Mouse (Mus musculus): ENCODE results near the gene Kitl. TPM values are rescaled to one million over a fixed set of nuclear protein-coding genes. Genes with fewer than 3 reads are reported as not detected.

Gene Kitl
- polyA plus RNA-seq, 1 experiment: 26.7 TPM

DNA sequence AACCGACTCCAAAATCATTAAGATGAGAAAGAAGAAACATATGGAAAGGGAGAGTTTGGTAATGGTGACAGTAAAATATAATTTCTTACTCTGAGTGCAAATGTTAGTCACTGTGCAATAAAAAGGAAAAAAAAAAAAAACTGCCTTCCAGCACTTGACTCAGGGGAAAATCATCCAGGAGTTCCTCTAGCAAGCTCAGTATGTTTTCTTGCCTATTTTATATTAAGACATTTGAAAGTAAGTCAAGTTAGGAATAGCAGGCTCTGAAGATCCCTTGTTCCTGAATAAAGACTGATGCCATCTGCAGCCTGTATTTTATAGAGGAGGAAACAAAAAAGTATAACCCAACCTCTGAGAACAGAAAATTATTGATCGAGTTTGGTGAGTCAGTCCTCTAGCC is 39.7 kb downstream of the Kitl start:
- DNase-seq (ENCODE audit: low read depth): no peak
- no peak for TF ChIP-seq POLR2A (IDR thresholded peaks at IDR 0.05; ENCODE audit: borderline replicate concordance, extremely low read depth, insufficient read depth, insufficient read length, poor library complexity, severe bottlenecking)
- no peak for TF ChIP-seq CTCF (IDR thresholded peaks at IDR 0.05; ENCODE audit: borderline replicate concordance, extremely low read depth, insufficient read depth, insufficient read length)

DNA sequence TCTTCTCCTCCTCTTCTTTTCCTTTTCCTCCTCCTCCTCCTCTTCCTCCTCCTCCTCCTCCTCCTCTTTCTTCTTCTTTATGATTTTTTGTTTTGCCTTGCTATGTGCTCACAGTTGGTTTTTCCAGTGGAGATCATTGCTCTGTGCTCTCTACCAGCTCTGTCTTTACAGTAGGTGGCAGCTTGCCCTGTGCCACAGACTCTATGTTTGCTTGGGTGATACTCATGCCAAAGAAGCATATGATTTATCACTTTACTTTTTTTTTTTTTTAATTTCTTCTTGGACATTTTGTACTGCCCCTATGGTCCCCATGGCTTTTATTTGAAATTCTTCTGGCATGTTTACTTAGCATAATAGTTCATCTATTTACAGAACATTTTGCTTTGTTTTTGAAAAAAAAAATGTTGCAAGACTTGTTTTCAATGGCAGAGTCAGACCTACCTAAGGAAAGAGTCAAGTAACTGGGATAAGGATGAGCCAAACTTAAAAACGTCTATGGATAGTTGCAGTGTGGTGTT is 41.7 kb downstream of the Kitl start:
- no peak for TF ChIP-seq POLR2A (IDR thresholded peaks at IDR 0.05; ENCODE audit: borderline replicate concordance, extremely low read depth, insufficient read depth, insufficient read length, poor library complexity, severe bottlenecking)
- TF ChIP-seq CTCF (IDR thresholded peaks at IDR 0.05; ENCODE audit: borderline replicate concordance, extremely low read depth, insufficient read depth, insufficient read length): no peak
- no peak for DNase-seq (ENCODE audit: low read depth)

DNA sequence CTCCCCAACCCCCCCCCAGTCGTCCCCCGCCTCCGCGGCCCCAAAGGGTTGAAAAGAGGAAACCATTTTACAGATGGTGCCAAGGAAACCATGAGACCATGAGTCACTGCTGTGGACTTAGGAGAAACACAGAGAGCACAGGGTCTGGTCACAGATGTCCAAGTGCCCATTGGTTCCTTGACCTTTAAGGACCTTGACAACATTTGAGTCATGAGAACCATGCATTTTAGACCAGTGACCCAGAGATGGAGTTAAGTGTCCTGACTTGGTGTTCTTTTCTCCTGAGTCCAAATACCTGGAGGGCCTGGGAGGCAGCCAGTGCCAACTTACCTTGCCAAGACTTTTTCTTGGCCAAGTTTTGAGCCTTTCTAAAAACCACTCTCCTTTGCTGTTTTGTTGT is 43.9 kb downstream of the Kitl start:
- TF ChIP-seq CTCF (IDR thresholded peaks at IDR 0.05; ENCODE audit: borderline replicate concordance, extremely low read depth, insufficient read depth, insufficient read length): no peak
- DNase-seq (ENCODE audit: low read depth): no peak

DNA sequence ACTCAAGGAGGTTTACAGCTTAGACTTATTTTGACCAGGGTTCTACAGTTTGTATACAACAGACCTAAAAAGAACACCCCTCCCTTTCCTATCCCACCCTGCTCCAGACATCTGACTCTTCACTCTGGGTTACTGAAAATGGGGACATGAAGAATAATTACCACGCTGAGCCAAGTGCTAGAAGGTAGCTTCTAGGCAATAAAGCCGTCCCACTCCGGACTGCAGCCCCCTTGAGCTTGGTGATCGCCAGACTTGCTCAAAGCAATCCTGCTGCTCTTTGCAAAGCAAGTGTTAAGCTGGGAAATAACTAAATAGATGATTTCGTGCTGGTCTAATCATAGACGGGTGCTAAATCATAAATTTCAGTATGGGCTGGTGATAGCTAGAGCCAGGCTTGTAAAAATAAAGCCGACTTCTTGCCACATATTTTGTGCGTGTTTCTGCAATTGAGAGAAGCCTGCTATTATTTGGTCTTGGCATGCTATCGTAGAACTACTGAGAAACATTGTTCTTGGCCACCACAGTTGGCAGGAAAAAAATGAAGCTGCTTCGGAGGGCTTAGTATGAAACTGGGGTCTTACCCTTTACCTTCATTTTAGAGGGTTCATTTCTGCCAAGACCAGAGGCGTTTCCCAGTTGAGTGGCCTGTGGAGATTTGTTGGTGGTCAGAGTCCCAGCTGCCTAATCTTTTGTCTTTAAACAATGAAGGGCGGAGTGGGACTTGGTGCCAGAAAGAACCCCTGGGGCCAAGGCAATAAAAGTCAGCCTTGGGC is 50.3 kb downstream of the Kitl start:
- DNase-seq (ENCODE audit: low read depth): peak; percentile 72
- TF ChIP-seq CTCF (IDR thresholded peaks at IDR 0.05; ENCODE audit: borderline replicate concordance, extremely low read depth, insufficient read depth, insufficient read length) (no peak), POLR2A (IDR thresholded peaks at IDR 0.05; ENCODE audit: borderline replicate concordance, extremely low read depth, insufficient read depth, insufficient read length, poor library complexity, severe bottlenecking) (no peak)

DNA sequence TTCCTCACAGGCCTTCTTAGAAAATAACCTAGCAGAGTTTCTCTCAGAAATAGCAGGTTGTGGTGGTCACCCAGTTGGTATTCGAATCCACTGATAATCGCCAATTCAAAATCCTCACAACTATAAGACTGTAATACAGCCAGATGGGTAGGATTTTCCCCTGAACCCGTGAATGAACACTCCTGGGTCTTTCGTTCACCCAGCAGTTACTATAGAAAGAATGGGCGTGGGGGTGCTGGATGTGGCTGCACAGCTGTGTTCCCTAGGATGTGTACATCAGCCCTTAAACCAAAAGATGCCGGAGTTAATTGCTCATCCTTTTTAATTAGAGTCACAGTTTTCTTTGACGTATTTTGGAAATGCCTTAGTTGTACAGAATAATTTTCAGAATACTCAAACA is 50.9 kb downstream of the Kitl start:
- DNase-seq (ENCODE audit: low read depth): peak; percentile 38
- TF ChIP-seq CTCF (IDR thresholded peaks at IDR 0.05; ENCODE audit: borderline replicate concordance, extremely low read depth, insufficient read depth, insufficient read length): no peak
- TF ChIP-seq POLR2A (IDR thresholded peaks at IDR 0.05; ENCODE audit: borderline replicate concordance, extremely low read depth, insufficient read depth, insufficient read length, poor library complexity, severe bottlenecking): no peak

DNA sequence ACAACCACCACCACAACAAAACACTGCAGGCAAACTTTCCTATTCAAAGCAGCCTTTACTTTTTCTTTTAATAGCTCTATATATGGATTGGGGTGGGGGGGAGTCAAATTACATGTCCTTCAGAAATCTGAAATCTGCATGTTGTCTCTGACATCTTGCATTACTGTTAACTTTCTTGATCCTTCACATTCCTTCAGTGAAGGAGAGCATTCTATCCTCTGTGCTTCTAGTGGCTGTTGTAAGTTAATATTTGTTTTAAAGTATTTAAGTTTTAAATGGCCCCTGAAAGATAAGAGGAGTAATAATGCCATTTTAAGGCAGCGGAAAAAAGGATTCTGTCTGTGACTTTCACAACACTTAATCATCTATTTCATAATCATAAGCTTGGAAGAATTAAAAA is 57.2 kb downstream of the Kitl start:
- DNase-seq (ENCODE audit: low read depth): no peak
- no peak for TF ChIP-seq POLR2A (IDR thresholded peaks at IDR 0.05; ENCODE audit: borderline replicate concordance, extremely low read depth, insufficient read depth, insufficient read length, poor library complexity, severe bottlenecking)
- no peak for TF ChIP-seq CTCF (IDR thresholded peaks at IDR 0.05; ENCODE audit: borderline replicate concordance, extremely low read depth, insufficient read depth, insufficient read length)

DNA sequence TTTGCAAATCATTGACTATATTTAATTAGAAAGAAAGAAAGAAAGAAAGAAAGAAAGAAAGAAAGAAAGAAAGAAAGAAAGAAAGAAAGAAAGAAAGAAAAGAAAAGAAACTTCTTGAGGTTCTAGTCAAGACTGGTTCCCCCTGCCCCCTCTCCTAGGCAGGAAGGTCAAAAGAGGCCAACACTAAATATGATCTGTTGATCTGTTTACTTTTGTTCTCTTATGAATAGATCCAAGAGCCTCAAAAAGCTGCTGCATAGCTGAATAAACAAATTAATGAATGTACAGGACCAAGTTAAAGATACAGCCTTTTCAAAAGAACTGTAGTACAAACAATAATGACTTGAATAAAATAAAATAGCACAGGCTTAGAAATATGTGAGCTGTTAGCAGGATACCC is 57.7 kb downstream of the Kitl start:
- no peak for DNase-seq (ENCODE audit: low read depth)
- TF ChIP-seq POLR2A (IDR thresholded peaks at IDR 0.05; ENCODE audit: borderline replicate concordance, extremely low read depth, insufficient read depth, insufficient read length, poor library complexity, severe bottlenecking) (no peak), CTCF (IDR thresholded peaks at IDR 0.05; ENCODE audit: borderline replicate concordance, extremely low read depth, insufficient read depth, insufficient read length) (no peak)

DNA sequence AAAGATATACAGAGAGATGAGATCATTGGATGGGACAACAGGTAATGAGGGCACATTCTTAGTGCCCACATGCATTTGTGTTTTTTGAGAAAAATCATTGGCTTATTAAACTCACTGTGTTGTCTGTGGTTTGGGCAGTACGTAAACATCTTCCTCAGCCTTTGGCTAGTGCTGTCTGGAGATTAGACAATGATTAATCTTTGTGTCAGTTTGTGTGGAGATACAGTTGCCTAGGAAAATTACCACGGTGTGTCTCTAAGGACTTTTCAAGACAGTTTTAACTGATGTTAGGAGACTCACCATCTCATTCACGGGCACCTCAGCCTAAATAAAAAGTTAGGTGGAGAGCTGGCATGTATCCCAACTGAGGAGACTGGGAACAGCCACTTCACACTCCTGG is 85.7 kb downstream of the Kitl start:
- DNase-seq (ENCODE audit: low read depth): no peak
- no peak for TF ChIP-seq CTCF (IDR thresholded peaks at IDR 0.05; ENCODE audit: borderline replicate concordance, extremely low read depth, insufficient read depth, insufficient read length)
- no peak for TF ChIP-seq POLR2A (IDR thresholded peaks at IDR 0.05; ENCODE audit: borderline replicate concordance, extremely low read depth, insufficient read depth, insufficient read length, poor library complexity, severe bottlenecking)

DNA sequence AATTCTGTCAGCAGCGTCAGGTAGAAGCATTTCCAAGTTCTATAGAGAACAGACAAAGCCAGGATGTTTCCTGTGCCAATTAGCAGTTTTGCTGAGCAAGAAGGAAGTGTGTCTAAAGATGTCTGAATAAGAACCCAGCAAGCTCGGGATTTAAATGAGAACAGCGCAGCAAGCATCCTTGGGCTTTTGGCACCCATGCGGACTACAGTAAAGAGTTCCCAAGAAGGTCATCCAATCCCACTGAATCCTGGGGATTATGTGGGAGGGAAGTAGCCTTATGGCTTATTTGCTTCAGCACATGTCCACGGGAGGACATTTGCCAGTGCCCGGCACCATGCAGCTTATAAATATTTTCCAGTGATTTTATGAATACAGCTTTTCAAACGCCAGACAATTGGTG is 95.8 kb downstream of the Kitl start:
- peak; percentile 91 for DNase-seq (ENCODE audit: low read depth)

DNA sequence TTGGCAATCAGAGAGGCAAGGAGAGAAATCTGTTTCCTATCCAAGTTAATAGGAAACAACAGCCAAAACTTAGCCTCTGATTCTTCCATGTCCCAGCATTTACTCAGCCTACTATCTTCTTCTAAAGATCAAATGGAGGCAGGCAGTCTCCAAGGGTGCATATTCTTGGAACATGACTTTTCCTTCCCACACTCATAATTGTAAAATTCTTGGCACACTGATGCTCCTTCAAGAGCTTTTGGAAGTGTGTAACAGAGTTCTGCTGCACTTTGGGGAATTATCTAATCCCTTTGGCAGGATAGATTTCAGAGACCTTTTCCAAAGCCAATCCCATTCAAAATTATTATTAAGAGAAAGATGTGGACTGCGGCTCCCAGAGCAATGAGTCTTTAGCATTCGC is 100.1 kb downstream of the Kitl start:
- no peak for TF ChIP-seq POLR2A (IDR thresholded peaks at IDR 0.05; ENCODE audit: borderline replicate concordance, extremely low read depth, insufficient read depth, insufficient read length, poor library complexity, severe bottlenecking)
- DNase-seq (ENCODE audit: low read depth): no peak

More for the DNA sequence above, 95.8 kb downstream of the Kitl start:
- no peak for TF ChIP-seq POLR2A (IDR thresholded peaks at IDR 0.05; ENCODE audit: borderline replicate concordance, extremely low read depth, insufficient read depth, insufficient read length, poor library complexity, severe bottlenecking)
- no peak for TF ChIP-seq CTCF (IDR thresholded peaks at IDR 0.05; ENCODE audit: borderline replicate concordance, extremely low read depth, insufficient read depth, insufficient read length)

DNA sequence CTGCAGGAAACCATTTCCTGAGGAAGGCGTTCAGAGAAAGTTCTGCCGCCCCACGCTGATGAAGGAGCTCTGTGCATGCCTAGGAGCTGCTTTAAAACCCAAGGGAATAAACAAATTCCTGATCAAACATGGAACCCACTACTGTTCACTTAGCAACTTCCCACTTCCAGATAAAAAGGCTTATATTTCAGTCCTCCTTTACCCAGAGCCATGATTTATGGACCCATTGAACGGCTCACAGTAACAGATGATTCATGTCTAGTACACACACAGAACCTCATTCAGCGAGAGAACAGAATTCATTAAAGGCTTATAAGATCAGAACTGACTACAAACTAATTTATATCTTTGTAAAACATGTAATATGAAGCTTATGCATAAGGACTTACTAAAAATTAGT is 109.0 kb downstream of the Kitl start:
- DNase-seq (ENCODE audit: low read depth): no peak
- TF ChIP-seq CTCF (IDR thresholded peaks at IDR 0.05; ENCODE audit: borderline replicate concordance, extremely low read depth, insufficient read depth, insufficient read length) (no peak), POLR2A (IDR thresholded peaks at IDR 0.05; ENCODE audit: borderline replicate concordance, extremely low read depth, insufficient read depth, insufficient read length, poor library complexity, severe bottlenecking) (no peak)
